Mouse (Mus musculus) T-cell, adult 2 months (primary cell): ENCODE results near the gene Znrf4.
A peak's percentile ranks its signal among the peaks of the same experiment; 100 is the strongest.

ENCODE experiments used
- DNase-seq: peaks from one replicate; pipeline ENCODE4 v3.0.0; 2022; ENCODE audit warnings: low spot score

The Znrf4 gene

DNA sequence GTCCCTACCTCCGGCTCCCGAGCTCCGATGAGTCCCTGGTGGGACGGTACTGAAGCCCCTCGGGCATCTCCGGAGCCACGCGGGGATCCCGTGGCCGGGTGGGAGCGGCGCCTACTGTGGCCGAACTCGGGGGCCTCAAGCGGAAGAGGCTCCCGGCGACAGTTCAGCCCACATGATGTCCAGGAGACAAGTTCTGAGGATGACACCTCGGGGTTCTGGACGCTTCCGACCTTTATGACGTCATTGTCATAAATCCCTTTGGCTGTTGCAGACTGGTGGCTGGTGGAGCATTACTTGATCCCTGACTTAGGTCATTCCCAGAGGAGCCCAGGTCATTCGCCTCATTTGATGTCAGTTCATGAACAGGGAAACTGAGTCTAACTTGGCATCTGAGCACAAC, at the start of gene Znrf4:
Znrf4 (minus strand) TSS at position 122 of the 400 bp plus-strand sequence.
- DNase-seq: no peak

DNA sequence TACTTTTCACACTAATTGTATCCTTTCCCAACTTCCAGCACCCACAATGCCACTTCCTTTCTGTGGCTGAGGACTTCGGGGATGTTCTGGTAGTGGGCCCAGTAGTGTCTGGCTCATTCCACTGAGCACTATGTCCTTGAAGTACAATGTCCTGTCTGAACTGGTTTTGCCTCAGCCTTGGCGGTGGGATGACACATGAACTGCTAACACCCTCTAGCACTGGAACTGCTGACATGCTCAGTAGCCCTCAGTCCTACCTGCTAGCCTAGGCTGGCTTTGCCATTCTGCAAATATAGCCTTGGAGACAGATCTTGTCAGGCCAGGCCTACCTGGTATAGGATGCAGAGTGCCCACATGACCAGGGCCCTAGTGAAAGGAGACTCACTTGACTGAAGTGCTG, 49.6 kb upstream of the Znrf4 start:
- DNase-seq: no peak

GRCm38 (mm10) chr17:56560131-56560530, 47.9 kb upstream of the Znrf4 start:
- no peak for DNase-seq

GRCm38 (mm10) chr17:56559386-56559785, 47.2 kb upstream of the Znrf4 start:
- no peak for DNase-seq

- DNase-seq: peak; percentile 56
These were observed 46.2 kb upstream of the Znrf4 start for GRCm38 (mm10) chr17:56558448-56558847.

DNA sequence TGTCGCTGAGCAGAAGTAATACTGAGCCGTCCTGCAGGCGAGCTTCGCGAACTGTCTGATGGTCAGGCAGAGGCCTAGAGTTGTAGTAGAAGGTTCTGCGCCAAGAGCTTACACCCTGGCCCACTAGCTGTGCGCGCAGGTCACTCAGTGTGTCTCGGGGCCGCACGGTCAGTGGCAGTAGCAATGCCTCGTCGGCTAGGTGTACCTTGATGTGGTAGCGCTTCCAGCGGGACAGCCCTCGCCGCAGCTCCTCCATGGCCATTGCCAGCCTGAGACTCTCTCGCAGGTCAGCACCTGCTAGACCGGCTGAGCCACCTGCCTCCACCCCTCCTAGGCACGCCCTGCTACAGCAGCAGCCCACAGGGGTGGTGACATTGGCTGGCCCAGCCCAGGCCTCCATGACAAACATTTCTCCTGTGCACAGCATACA, 41.9 kb upstream of the Znrf4 start, which contains the start of gene Gm20219:
Gm20219 (minus strand) TSS at position 266 of the 430 bp plus-strand sequence.
- DNase-seq: no peak

DNA sequence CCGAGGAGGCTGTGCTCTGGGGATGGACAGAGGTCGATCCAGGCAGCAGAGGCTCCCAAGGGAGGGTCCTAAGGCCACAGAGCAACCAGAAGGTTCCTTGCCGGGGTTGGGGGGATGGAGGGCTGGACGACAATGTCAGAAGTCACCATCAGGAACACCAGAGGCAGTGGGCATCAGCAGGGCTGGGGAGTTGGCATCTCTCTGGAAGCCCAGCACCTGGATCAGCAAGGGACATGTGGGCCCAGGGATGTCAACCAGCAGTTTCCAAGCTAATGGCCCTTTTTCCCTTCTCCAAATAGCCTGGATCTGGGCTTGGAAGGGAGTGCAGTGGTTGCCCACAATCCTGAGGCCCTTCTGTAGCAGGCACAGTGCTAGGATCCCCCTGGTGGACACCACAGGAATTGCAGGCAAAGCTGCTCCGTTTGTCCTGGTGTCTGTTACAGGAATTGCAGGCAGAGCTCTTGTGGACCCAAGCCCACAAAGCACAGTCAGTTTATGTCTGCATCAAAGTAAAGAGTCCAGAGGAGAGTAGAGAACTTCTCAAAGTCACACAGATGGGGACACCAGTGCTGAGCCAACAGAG, 40.6 kb upstream of the Znrf4 start:
- DNase-seq: peak; percentile 77

DNA sequence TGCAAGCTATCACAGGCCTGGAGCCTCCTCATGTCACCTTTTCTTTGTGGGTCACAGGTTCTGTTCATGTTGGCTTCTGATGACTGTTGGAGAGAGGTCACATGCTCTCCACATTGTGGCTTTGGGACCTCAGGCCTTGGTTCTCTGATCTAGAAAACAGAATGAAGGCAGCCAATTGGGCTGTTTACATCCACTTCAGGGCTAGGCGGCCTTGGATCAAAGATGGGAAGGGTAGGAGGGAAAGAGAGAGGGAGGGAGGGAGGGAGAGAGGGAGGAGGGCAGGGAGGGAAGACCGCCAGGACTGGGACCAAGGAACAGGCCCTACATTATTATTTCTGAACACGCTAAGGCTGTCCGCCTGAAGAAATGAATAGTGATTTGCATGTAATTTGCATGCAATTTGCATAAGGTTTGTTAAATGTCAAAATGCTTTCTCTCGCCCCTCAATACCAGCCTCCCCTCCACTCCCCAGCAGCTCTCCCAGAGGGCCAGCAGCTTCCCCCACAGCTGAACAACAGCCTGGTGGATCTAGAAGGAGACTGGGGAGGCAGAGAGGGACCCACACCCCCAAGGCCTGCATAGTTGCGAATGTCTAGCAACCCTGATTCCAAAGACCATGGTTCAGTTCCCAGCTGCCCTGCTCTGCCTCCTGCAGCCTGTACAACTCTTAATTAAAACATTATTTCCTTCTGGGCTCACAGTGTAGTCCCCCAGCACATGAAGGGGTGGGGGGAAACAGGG, 39.8 kb upstream of the Znrf4 start:
- DNase-seq: no peak

GRCm38 (mm10) chr17:56550784-56551475, 38.7 kb upstream of the Znrf4 start:
- no peak for DNase-seq

DNA sequence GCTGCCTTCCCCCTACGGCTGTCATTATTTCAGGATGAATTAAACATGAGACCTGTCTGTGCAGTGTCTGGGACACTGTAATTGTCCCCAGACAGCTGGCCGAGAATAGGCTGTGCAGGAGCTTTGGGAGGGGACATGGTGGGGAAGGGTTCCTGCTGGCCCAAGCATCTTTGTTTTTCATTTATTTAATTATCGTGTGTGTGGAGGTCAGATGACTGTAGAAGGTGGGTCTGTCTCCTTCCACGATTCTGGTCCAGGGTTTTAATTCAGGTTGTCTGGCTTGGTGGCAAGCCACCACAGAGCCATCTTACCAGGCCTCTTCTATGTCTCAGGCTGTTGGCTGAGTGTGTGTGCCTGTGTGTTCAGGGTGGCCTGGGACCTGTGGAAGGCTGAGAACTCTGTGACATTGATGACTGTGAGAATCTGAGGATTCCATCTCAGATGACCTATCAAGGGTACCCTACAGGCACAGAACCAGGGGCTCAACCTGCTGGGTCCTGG, 36.4 kb upstream of the Znrf4 start:
- no peak for DNase-seq

DNA sequence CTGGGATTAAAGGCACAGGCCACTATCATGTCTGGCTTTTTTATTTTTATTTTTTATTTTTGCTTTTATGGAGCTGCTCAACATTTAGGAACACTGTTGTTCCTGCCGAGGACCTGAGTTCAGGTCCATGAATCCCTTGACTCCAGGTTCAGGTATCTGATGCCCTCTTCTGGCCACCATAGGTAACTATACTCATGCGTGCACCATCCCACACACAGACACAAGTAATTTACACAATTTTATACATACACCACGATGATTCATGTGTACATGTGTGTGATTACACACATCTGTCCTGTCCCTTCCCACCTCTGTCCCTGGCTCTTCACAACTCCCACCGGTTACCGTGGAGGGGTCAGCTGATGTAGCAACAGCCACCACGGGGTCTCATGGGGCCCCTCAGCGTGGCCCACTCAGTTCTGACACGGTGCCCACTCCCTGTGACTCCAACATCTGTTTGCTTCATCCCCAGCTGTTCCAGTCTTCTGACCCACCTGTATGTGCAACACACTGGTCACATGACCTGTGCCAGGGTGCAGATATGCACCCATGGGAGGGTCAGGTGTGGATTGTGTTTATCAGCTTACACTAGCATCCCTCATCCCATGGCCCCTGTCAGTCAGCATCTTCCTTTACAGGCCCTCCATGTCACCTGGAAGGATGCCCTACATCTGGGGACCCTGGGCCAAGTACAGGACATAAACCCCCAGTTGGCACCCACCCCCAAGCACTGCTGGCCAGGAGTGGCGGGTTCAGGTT, 35.8 kb upstream of the Znrf4 start:
- no peak for DNase-seq

DNA sequence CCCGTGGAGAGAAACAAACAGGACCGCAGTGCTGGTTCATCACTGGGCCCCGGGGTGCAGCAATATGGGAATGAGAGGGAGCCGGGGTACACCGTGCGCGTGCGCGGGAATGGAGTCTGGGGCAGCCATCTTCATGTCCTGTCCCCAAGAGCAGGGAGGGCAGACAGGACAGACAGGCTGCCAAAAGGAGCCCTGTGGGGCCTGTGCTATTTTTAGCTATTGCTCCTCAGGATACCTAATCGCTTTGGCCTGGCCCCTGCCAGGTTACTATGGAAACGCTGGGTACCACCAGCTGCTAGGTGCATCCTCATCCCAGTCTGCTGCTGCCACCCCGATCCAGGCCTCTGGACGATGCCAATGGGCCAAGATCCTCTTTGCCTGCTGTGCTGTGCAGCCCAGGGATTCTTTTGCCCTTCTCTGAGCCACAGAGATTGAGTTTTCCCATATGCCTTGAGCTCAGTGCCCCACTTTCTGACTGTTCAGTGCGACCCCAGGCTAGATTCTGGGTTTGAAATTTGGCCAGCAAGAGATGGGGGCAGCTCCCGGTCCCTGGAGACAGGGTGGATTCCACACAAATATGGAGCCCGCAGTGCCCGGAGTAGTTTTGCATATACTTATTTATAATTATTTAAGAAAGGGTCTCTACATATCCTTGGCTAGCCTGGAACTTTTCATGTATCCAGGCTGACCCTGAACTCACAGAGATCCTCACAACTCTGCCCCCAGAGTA, 35.0 kb upstream of the Znrf4 start:
- DNase-seq: no peak

DNA sequence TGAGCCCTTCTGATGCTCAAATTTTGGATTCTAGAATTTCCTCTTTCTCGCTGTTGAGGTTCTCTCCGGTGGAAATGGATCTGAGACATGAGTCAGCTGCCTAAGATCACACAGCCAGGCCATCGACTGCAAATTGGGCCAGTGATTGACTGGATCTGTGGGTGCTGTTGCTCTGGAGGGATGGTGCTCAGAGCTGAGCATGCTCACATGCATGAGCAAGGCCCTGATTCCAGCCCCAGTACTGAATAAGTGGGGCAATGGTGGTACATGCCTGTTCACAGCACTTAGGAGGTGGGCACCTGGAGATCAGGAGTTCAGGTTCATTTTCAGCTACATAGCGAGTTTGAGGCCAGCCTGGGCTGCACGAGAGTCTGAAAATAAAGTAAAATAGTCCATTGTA, 34.3 kb upstream of the Znrf4 start:
- no peak for DNase-seq

GRCm38 (mm10) chr17:56545945-56546344, 33.7 kb upstream of the Znrf4 start:
- no peak for DNase-seq

DNA sequence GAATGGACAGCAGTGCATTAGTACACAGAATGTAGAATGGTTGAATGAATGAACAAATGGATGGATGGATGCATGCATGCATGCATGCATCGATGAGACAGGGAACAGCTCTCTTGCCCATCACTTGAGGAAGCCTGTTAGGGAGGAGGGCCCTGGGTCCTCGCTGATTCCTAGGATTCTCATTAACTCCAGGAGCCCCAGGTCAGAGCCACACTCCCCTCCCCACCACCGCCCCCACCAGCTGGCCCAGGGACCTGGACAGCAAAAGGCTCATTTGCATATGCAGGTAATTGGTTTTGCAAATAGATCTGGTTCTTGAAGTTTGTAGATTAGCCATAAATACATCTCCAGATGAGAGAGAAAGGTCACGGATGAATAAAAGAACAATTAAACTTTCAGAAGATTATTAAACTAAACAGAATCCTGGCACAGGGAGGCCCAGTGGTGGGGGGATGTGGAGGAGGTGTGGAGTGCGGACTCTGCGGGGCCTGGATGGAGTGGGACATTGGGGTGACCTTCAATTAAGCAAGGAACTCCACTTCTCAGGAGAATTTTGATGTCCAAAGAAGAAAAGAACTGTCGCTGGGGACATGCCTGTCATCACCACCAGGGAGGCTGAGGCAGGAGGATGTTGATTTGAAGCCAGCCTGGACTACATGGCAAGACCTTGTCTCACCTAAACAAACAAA, 32.6 kb upstream of the Znrf4 start:
- DNase-seq: no peak

- no peak for DNase-seq
These were observed 31.5 kb upstream of the Znrf4 start for GRCm38 (mm10) chr17:56543684-56544224.

DNA sequence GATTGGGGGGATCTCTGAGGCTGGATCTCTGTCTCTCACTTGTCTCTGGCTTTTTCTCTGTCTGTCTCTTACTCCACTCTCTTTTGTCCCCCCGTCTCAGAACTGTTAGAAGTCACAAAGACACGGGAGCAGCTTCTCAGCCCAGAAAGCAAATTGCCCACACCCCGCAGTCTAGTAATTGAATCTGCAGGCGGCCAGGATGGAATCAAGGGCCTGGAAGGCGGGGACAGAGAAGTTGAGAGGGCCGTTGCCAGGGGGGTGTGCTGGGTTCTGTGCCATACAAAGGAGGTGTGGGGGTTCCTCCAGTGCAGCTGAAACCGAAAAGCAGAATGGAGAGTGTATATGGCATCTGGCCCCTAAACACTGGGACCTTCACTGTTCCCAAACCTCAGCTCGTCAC, 30.5 kb upstream of the Znrf4 start:
- DNase-seq: no peak

DNA sequence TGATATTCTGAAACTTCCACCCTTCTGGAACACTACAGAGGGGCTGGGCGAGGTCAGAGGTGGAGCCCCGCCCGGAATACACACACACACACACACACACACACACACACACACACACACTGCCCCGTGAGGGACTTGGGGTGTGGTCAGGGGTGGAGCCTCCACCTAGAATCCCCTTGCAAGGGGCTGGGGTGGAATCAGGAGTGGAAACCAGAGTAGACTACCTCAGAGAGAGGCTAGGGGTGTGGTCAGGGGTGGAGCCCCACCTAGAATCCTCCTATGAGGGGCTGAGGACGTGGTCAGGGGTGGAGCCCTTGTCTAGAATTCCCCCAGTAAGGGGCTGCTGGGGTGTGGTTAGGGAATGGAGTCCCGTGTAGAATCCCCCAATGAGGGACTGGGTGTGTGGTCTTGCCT, 28.3 kb upstream of the Znrf4 start:
- DNase-seq: no peak

DNA sequence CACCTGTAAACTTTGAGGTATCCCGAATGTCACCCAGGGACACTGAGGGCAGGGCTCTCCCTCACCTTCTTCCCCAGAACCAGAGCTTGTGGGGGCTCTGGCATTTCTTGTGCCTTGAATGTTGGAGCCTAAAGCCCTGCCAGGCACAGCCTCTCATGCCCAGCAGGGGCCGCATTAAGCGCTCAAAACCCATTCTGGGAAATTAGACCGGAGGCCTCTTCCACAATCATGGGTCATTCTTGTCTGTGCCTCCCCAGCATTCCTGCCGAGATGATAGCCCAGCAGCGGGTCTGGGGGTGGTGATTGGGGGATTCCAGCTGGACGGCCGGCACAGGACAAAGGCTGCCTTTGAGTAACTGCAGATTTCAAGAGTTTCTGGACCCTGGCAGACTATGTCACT, 25.7 kb upstream of the Znrf4 start:
- no peak for DNase-seq

DNA sequence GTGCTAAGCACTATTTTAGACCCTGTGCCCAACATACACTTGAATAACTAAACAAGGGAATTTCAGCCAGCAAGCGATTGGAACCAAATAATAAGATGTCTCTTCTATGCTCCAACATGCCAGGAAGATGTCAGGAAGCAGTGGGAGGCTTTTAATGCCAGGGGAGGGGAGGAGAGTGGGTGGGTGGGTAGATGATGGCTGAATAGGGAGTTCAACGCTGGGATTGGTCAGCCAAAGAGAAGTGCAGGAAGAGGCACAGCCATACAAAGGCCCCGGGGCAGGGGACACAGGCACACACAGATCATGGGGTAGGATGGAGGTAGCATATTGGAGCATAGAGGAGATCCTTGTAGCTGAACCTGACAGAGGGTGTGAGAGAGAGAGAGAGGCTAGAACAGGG, 24.6 kb upstream of the Znrf4 start:
- DNase-seq: no peak

GRCm38 (mm10) chr17:56536192-56536591, 24.0 kb upstream of the Znrf4 start:
- DNase-seq: no peak
